ENCODE assay signal across 27 mouse cellular contexts in the genomic region with DNA sequence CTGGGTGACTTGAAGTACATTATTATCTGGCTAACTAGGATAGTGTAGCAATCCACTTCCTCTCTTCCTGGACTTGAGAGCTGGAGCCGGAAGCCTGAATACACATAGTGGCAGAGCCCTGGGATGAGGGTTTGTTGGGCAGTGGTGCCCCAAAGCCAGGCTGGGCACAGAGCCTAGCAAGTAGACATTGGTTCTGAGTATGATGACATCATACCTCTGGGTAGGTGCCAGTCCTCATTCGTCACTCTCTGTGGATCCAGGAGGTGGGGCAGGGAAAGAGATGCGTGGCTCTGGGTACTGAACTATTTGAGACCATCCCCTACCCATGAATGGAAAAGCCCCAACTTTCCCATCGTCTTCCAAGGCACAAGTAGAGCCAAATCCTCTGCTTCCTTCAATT. TPM values are rescaled to one million over a fixed set of nuclear protein-coding genes. Genes with fewer than 3 reads are reported as not detected.
A peak's percentile ranks its signal among the peaks of the same experiment; 100 is the strongest.
DNase-seq lines count a peak whose midpoint lies in the region; TF ChIP-seq lines count a peak whose summit lies in the region.
"Had no signal": no experiment of that assay in that cellular context is flagged by ENCODE, and none has a peak within 500 bp of the region (broad histone marks: within the 10 kb centered on the region; RNA-seq: fewer than 3 reads in every experiment).

No protein-coding gene starts in this region.

- no peak for TF ChIP-seq POLR2A in heart, adult 2 months (IDR thresholded peaks at IDR 0.05; ENCODE audit: insufficient read depth, low read depth, low read length)

- DNase-seq in heart, adult 18-20 months: peak; percentile 25 to 34
- no peak for DNase-seq in heart, adult 2 months
- DNase-seq in 3134 (ENCODE audit: extremely low read depth, insufficient read length, low spot score): peak; percentile 49
- DNase-seq in 3T3-L1 (ENCODE audit: low read depth, low spot score): peak; percentile 80
- peak; percentile 45 for DNase-seq in adrenal gland, postnatal 14 days
- DNase-seq in right cerebral cortex, postnatal 36 days (ENCODE audit: low spot score in 2 of 2): no peak
- DNase-seq in thymus, postnatal 36 days: no peak
- DNase-seq: forebrain, postnatal 0 days; gastrocnemius, postnatal 36 days; layer of hippocampus, postnatal 36 days; lung, postnatal 14 days; retina, postnatal 1 day; right cerebral cortex, postnatal 4 days; thymus, adult 2 months had no signal

- no peaks in the 10 kb centered on the region for H3K27me3 ChIP-seq in heart, adult 2 months (ENCODE audit: control insufficient read depth, insufficient read depth, low read length)
- H3K27me3 ChIP-seq: embryonic facial prominence, embryonic 15.5 days; heart, embryonic 13.5 days; kidney, embryonic 15.5 days; limb, embryonic 13.5 days; liver, embryonic 15.5 days had no signal

- H3K9ac ChIP-seq in heart, adult 2 months (ENCODE audit: low read depth, low read length): no peak overlapping the region
- H3K9ac ChIP-seq: embryonic facial prominence, embryonic 15.5 days; forebrain, postnatal 0 days; heart, embryonic 13.5 days; kidney, embryonic 15.5 days; limb, embryonic 13.5 days; liver, embryonic 15.5 days had no signal

- no peak for TF ChIP-seq EP300 in heart, adult 2 months (IDR thresholded peaks at IDR 0.05; ENCODE audit: insufficient read depth, low read depth, low read length)

- WGBS in heart, adult 2 months: 56% methylated on average over 4 of the region's 4 CpGs

- H3K36me3 ChIP-seq in heart, adult 2 months (ENCODE audit: control insufficient read depth, insufficient read depth, low read length): peaks cover 3% of the 10 kb centered on the region
- H3K36me3 ChIP-seq: liver, embryonic 15.5 days had no signal

- H3K79me2 ChIP-seq in heart, adult 2 months (replicated peaks; ENCODE audit: control insufficient read depth, insufficient read depth, low read length): no peaks in the 10 kb centered on the region

- H3K4me3 ChIP-seq in heart, adult 2 months: no peak overlapping the region
- H3K4me3 ChIP-seq: embryonic facial prominence, embryonic 15.5 days; heart, embryonic 13.5 days; kidney, embryonic 15.5 days; limb, embryonic 13.5 days; liver, embryonic 15.5 days had no signal

- H3K4me1 ChIP-seq in heart, adult 2 months (ENCODE audit: control insufficient read depth, insufficient read depth, low read length): peaks cover 4% of the 10 kb centered on the region

- H3K27ac ChIP-seq in heart, adult 2 months: no peak overlapping the region
- H3K27ac ChIP-seq: embryonic facial prominence, embryonic 15.5 days; heart, embryonic 13.5 days; kidney, embryonic 15.5 days; limb, embryonic 13.5 days; liver, embryonic 15.5 days had no signal

- intact Hi-C loops in heart, adult 2 months (cut with DNase I): no loop called here

- no peak for TF ChIP-seq CTCF in heart, adult 2 months (IDR thresholded peaks at IDR 0.05)

RNA-seq across cellular contexts. Expression of a gene that starts 4.3 kb away (rescaled TPM):
- 10 to 100 TPM; 43.4 to 49.2 TPM for total RNA-seq in heart, adult 18-20 months (2021)
- 10 to 100 TPM; 46.8 to 50.6 TPM for total RNA-seq in heart, adult 2 months (2021)
- polyA plus RNA-seq in heart, adult 2 months (2012; rRNA removed): 183 and 278 TPM in 2 replicates
- total RNA-seq in adrenal gland, postnatal 14 days (2021): 41.7 and 46.4 TPM in 2 replicates

RNA-seq across cellular contexts. Expression of a gene that starts 11.2 kb away (rescaled TPM):
- total RNA-seq in heart, adult 18-20 months (2021): not detected
- not detected for total RNA-seq in heart, adult 2 months (2021)
- not detected in 2 replicates for polyA plus RNA-seq in heart, adult 2 months (2012; rRNA removed)
- total RNA-seq in adrenal gland, postnatal 14 days (2021): not detected in 2 replicates
- total RNA-seq: ES-E14; forebrain, postnatal 0 days; gastrocnemius, postnatal 36 days; hematopoietic stem cell, adult 5-6 weeks; layer of hippocampus, postnatal 36 days had no signal
- polyA plus RNA-seq: CD4-positive, CD25-positive, alpha-beta regulatory T cell, adult 4 months; embryonic facial prominence, embryonic 15.5 days; forebrain, postnatal 0 days; heart, embryonic 13.5 days; hindbrain, embryonic 16.5 days; intestine, embryonic 16.5 days; kidney, embryonic 15.5 days; large intestine, adult 2 months; limb, embryonic 13.5 days; liver, embryonic 15.5 days; neural tube, embryonic 11.5 days; stomach, embryonic 16.5 days; thymus, adult 2 months had no signal

RNA-seq across cellular contexts. Expression of a gene that starts 29.9 kb away (rescaled TPM):
- total RNA-seq in heart, adult 18-20 months (2021): 1 to 10 TPM in 1 of 2 experiments, under 1 TPM in 1; 0.10 to 1.8 TPM
- under 1 TPM; 0.55 to 0.81 TPM for total RNA-seq in heart, adult 2 months (2021)
- polyA plus RNA-seq in heart, adult 2 months (2012; rRNA removed): 2.4 and 2.5 TPM in 2 replicates
- total RNA-seq in adrenal gland, postnatal 14 days (2021): 1.7 and 1.9 TPM in 2 replicates
- total RNA-seq: hematopoietic stem cell, adult 5-6 weeks had no signal

RNA-seq across cellular contexts. Expression of a gene that starts 30.2 kb away (rescaled TPM):
- total RNA-seq in heart, adult 18-20 months (2021): 10 to 100 TPM; 19.7 to 28.5 TPM
- total RNA-seq in heart, adult 2 months (2021): 10 to 100 TPM; 27.4 to 32.3 TPM
- 34.8 and 56.2 TPM in 2 replicates for polyA plus RNA-seq in heart, adult 2 months (2012; rRNA removed)
- 54.3 and 58.6 TPM in 2 replicates for total RNA-seq in adrenal gland, postnatal 14 days (2021)

RNA-seq across cellular contexts. Expression of a gene that starts 33.3 kb away (rescaled TPM):
- total RNA-seq in heart, adult 18-20 months (2021): 100 to 1,000 TPM; 344 to 355 TPM
- 100 to 1,000 TPM; 250 to 368 TPM for total RNA-seq in heart, adult 2 months (2021)
- 186 and 219 TPM in 2 replicates for polyA plus RNA-seq in heart, adult 2 months (2012; rRNA removed)
- not detected in 2 replicates for total RNA-seq in adrenal gland, postnatal 14 days (2021)
- total RNA-seq: forebrain, postnatal 0 days; hematopoietic stem cell, adult 5-6 weeks; layer of hippocampus, postnatal 36 days had no signal
- polyA plus RNA-seq: CD4-positive, CD25-positive, alpha-beta regulatory T cell, adult 4 months; forebrain, postnatal 0 days; hindbrain, embryonic 16.5 days; intestine, embryonic 16.5 days had no signal

Comparison
In these comparisons a context has a peak if more than half of its experiments do, and no peak if none do; other contexts are left out.
1. DNase-seq: peak in heart, adult 18-20 months (2 of 2), 3134 (single experiment), 3T3-L1 (single experiment) and adrenal gland, postnatal 14 days (single experiment); none in heart, adult 2 months (0 of 2), right cerebral cortex, postnatal 36 days (0 of 2) and thymus, postnatal 36 days (0 of 2).